Mouse (Mus musculus) 3T3-L1 (cell line): ENCODE measurements around the gene Prr19.
"Not testable (repeated sequence)": the region's sequence is repeated elsewhere in the genome, so short reads cannot be mapped to it uniquely, and the experiment has no call there.

Source experiments
- DNase-seq: peaks from one replicate; pipeline ENCODE4 v3.0.0-alpha.2; 2015; ENCODE audit warnings: low read depth, low spot score

Gene Prr19

GRCm38 (mm10) chr7:25301063-25301462 lies at the start of gene Prr19:
Gene Prr19, plus strand, starts transcription at chr7:25301411.
- DNase-seq, result peak; percentile 22

- DNase-seq, result peak; percentile 39
Observed at GRCm38 (mm10) chr7:25251822-25252221, 49.4 kb upstream of the Prr19 start.

GRCm38 (mm10) chr7:25261896-25262295 lies 39.3 kb upstream of the Prr19 start:
- DNase-seq, result no peak

- no peak for DNase-seq
Observed at GRCm38 (mm10) chr7:25263968-25264870, 37.0 kb upstream of the Prr19 start.

- DNase-seq, result not testable (repeated sequence)
Observed at GRCm38 (mm10) chr7:25265743-25266142, 35.5 kb upstream of the Prr19 start.

- DNase-seq, result no peak
Observed at GRCm38 (mm10) chr7:25266180-25266962, 34.8 kb upstream of the Prr19 start.

GRCm38 (mm10) chr7:25267301-25267750 lies 33.9 kb upstream of the Prr19 start, which contains the start of gene Cic:
Gene Cic, plus strand, starts transcription at chr7:25267704.
- DNase-seq, result peak; percentile 99

GRCm38 (mm10) chr7:25267751-25268463 lies 33.3 kb upstream of the Prr19 start:
- peak; percentile 99 for DNase-seq

- no peak for DNase-seq
Observed at GRCm38 (mm10) chr7:25268588-25268987, 32.6 kb upstream of the Prr19 start.

- no peak for DNase-seq
Observed at GRCm38 (mm10) chr7:25269029-25269428, 32.2 kb upstream of the Prr19 start.

GRCm38 (mm10) chr7:25269545-25270271 lies 31.5 kb upstream of the Prr19 start:
- DNase-seq, result no peak

GRCm38 (mm10) chr7:25270652-25271633 lies 30.3 kb upstream of the Prr19 start:
- DNase-seq, result no peak

- DNase-seq, result no peak
Observed at GRCm38 (mm10) chr7:25271651-25272444, 29.4 kb upstream of the Prr19 start.

- no peak for DNase-seq
Observed at GRCm38 (mm10) chr7:25272445-25273258, 28.6 kb upstream of the Prr19 start.

GRCm38 (mm10) chr7:25273259-25274241 lies 27.7 kb upstream of the Prr19 start:
- DNase-seq, result no peak

- DNase-seq, result no peak
Observed at GRCm38 (mm10) chr7:25274571-25274970, 26.6 kb upstream of the Prr19 start.

GRCm38 (mm10) chr7:25274996-25275395 lies 26.2 kb upstream of the Prr19 start:
- no peak for DNase-seq
